Mouse (Mus musculus): Measurements from ENCODE around the gene Otof.

DNA sequence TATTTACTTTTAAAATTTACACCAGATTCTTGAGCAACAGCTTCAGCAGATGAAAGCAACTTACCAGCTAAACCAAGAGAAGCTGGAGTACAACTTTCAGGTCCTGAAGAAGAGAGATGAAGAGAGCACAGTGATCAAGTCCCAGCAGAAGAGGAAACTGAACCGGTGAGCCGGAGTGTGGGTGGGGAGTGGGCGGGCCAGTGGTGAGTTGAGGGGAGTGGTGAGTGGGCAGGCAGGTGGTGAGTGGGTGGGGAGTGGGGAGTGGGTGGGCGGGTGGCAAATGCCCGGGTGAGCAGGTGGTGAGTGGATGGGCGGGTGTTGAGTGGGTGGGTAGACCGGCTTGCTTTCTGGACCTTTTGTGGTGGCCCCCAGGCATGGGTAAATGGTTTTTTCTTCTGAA lies 106.6 kb downstream of the Otof start:
- TF ChIP-seq CTCF (IDR thresholded peaks at IDR 0.05; ENCODE audit: control insufficient read depth, insufficient read depth, insufficient replicate concordance, low read depth, low read length) = no peak
- TF ChIP-seq POLR2A (IDR thresholded peaks at IDR 0.05; ENCODE audit: control insufficient read depth, low read depth, low read length) = no peak
